Mouse (Mus musculus) lung, embryonic 16.5 days (tissue): ENCODE measurements around the gene Gm49337. TPM values are rescaled to one million over a fixed set of nuclear protein-coding genes. Genes with fewer than 3 reads are reported as not detected.

Experiments used
- ATAC-seq: fragments of 200-750 bp; cut with Nextera tagmentation; 2 replicates; pipeline ENCODE4 v1.8.0; 2017; ENCODE audit warnings: low read depth, mild to moderate bottlenecking, moderate library complexity
- H3K27ac ChIP-seq: fragments of 300-500 bp; sonication (generic); 2 replicates; pipeline ENCODE4 v1.5.1; 2014; ENCODE audit warnings: mild to moderate bottlenecking, control low read depth, low read length
- H3K27me3 ChIP-seq: fragments of 300-500 bp; sonication (generic); 2 replicates; pipeline ENCODE4 v1.6.1; 2014; ENCODE audit warnings: low read depth, low read length, mixed read lengths; ENCODE audit not compliant: control insufficient read depth, insufficient read depth
- H3K36me3 ChIP-seq: fragments of 300-500 bp; sonication (generic); 2 replicates; pipeline ENCODE4 v1.6.1; 2014; ENCODE audit warnings: low read length; ENCODE audit not compliant: control insufficient read depth, insufficient read depth
- H3K4me1 ChIP-seq: fragments of 300-500 bp; sonication (generic); replicated peaks from 2 replicates; pipeline ENCODE4 v1.6.1; 2014; ENCODE audit warnings: low read length, mixed read lengths; ENCODE audit not compliant: control insufficient read depth, insufficient read depth
- H3K4me2 ChIP-seq: fragments of 300-500 bp; sonication (generic); 2 replicates; pipeline ENCODE4 v1.6.1; 2014; ENCODE audit warnings: low read depth, low read length, control low read depth
- H3K4me3 ChIP-seq: fragments of 300-500 bp; sonication (generic); 2 replicates; pipeline ENCODE4 v1.5.1; 2014; ENCODE audit warnings: mild to moderate bottlenecking, low read length, control low read depth
- H3K9ac ChIP-seq: fragments of 300-500 bp; sonication (generic); 2 replicates; pipeline ENCODE4 v1.6.1; 2014; ENCODE audit warnings: low read length, control low read depth
- H3K9me3 ChIP-seq: fragments of 300-500 bp; sonication (generic); 2 replicates; pipeline ENCODE4 v1.6.1; 2016; ENCODE audit warnings: low read length; ENCODE audit not compliant: control insufficient read depth
- WGBS: fragments of 180-500 bp; shearing (Covaris S2); extraction: QIAGEN DNeasy Blood & Tissue Kit; methylation state at CpG from one replicate; pipeline ENCODE4 v1.1.7; 2014; 5-methylcytosine and 5-hydroxymethylcytosine counted together
- polyA plus RNA-seq: library from polyadenylated mRNA; unstranded; fragments of >200 nt; fragmentation: Nextera tagmentation; extraction: Ambion mirVana; gene quantifications from 2 replicates; pipeline ENCODE4 v1.2.1, GENCODE M21; 2015

The Gm49337 gene
- polyA plus RNA-seq, 1 experiment from 2014 or later = not detected

DNA sequence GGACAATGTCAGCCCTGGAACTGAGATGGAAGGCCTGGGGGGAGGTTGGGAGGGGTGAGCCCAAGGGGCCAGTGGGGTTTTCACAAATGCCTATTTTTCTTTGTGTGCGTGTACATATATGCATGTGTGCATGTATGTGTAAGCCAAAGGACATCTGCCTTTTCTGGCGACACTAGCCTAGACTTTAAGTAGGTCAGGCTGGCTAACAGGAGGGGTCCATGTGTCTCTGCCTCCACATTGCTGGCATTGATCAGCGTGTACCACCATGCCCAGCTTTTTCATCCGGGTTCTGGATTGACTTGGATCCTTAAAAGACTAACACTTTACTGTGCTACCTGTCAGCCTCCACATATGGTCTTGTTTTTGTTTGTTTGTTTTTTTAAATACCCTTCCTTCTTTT lies 568 bp downstream of the Gm49337 start:
- no peak overlapping the region for H3K4me2 ChIP-seq
- 74% methylated on average over 4 of the region's 4 CpGs for WGBS
- no peak overlapping the region for H3K27ac ChIP-seq
- ATAC-seq = no peak
- H3K9ac ChIP-seq = no peak overlapping the region
- no peaks in the 10 kb centered on the region for H3K9me3 ChIP-seq
- H3K36me3 ChIP-seq = no peaks in the 10 kb centered on the region
- peaks cover 33% of the 10 kb centered on the region for H3K4me1 ChIP-seq
- H3K27me3 ChIP-seq = no peaks in the 10 kb centered on the region
- H3K4me3 ChIP-seq = no peak overlapping the region

GRCm38 (mm10) chr4:116174466-116175116 lies 1.4 kb downstream of the Gm49337 start:
- Histone ChIP-seq H3K4me3 (no peak overlapping the region), H3K27ac (peak overlapping the region; percentile 33; the same call in 1 of the 2 replicates), H3K9ac (no peak overlapping the region), H3K4me2 (no peak overlapping the region), H3K36me3 (no peaks in the 10 kb centered on the region), H3K27me3 (no peaks in the 10 kb centered on the region), H3K4me1 (peaks cover 33% of the 10 kb centered on the region), H3K9me3 (no peaks in the 10 kb centered on the region)
- whole genome bisulfite sequencing = 29% methylated on average over 6 of the region's 6 CpGs
- ATAC-seq = no peak

- Histone ChIP-seq H3K4me3 (no peak overlapping the region), H3K9ac (no peak overlapping the region)
These were observed 2.0 kb downstream of the Gm49337 start for GRCm38 (mm10) chr4:116175136-116175535.

GRCm38 (mm10) chr4:116175711-116176542 lies 2.7 kb downstream of the Gm49337 start:
- Histone ChIP-seq H3K4me2 (peak overlapping the region; percentile 40), H3K9ac (peak overlapping the region; percentile 50), H3K4me3 (peak overlapping the region; percentile 23), H3K4me1 (peaks cover 33% of the 10 kb centered on the region), H3K27me3 (no peaks in the 10 kb centered on the region), H3K9me3 (no peaks in the 10 kb centered on the region), H3K27ac (peak overlapping the region; percentile 93), H3K36me3 (no peaks in the 10 kb centered on the region)
- no peak for ATAC-seq
- WGBS = 37% methylated on average over 7 of the region's 7 CpGs

More at GRCm38 (mm10) chr4:116175136-116175535, 2.0 kb downstream of the Gm49337 start:
- H3K9me3 ChIP-seq = no peaks in the 10 kb centered on the region
- H3K36me3 ChIP-seq = no peaks in the 10 kb centered on the region
- no peak for ATAC-seq
- H3K4me2 ChIP-seq = no peak overlapping the region
- H3K27ac ChIP-seq = peak overlapping the region; percentile 93
- peaks cover 33% of the 10 kb centered on the region for H3K4me1 ChIP-seq
- no peaks in the 10 kb centered on the region for H3K27me3 ChIP-seq

- peak overlapping the region; percentile 23 for H3K4me3 ChIP-seq
- peak overlapping the region; percentile 93 for H3K27ac ChIP-seq
- H3K9me3 ChIP-seq = no peaks in the 10 kb centered on the region
- H3K4me2 ChIP-seq = peak overlapping the region; percentile 40
- 8% methylated on average over 10 of the region's 10 CpGs for WGBS
- no peaks in the 10 kb centered on the region for H3K27me3 ChIP-seq
- H3K4me1 ChIP-seq = peaks cover 33% of the 10 kb centered on the region
- no peaks in the 10 kb centered on the region for H3K36me3 ChIP-seq
- peak; percentile 95 for ATAC-seq
- peak overlapping the region; percentile 50 for H3K9ac ChIP-seq
These were observed 3.4 kb downstream of the Gm49337 start for GRCm38 (mm10) chr4:116176543-116176988.

GRCm38 (mm10) chr4:116177140-116177539 lies 4.0 kb downstream of the Gm49337 start:
- H3K9ac ChIP-seq = peak overlapping the region; percentile 50
- peaks cover 33% of the 10 kb centered on the region for H3K4me1 ChIP-seq
- 23% methylated on average over 5 of the region's 5 CpGs for WGBS
- H3K27ac ChIP-seq = peak overlapping the region; percentile 93
- H3K9me3 ChIP-seq = no peaks in the 10 kb centered on the region
- no peaks in the 10 kb centered on the region for H3K27me3 ChIP-seq
- peak overlapping the region; percentile 40 for H3K4me2 ChIP-seq
- H3K4me3 ChIP-seq = peak overlapping the region; percentile 23; the same call in 1 of the 2 replicates
- peak; percentile 79 for ATAC-seq
- H3K36me3 ChIP-seq = no peaks in the 10 kb centered on the region

DNA sequence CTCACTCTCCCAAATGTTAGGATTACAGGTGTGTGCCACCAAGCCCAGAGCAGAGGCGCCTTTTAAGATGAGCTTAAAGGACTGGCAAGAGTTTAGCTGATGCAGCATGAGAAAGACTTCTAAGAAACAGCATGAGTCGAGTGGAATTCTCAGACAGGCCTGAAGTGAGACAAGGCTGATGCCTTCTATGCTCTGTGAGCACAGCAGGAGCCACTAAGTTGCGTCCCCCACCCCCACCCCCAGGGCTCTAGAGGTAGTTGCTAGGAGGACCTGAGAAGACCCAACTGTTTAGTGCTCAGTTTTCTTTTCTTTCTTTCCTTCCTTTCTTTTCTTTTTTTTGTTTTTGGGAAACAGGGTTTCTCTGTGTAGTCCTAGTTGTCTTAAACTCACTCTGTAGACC lies 8.9 kb downstream of the Gm49337 start:
- Histone ChIP-seq H3K9me3 (no peaks in the 10 kb centered on the region), H3K4me2 (no peak overlapping the region), H3K36me3 (no peaks in the 10 kb centered on the region), H3K27me3 (no peaks in the 10 kb centered on the region), H3K4me1 (peaks cover 10% of the 10 kb centered on the region), H3K9ac (no peak overlapping the region), H3K27ac (no peak overlapping the region), H3K4me3 (no peak overlapping the region)
- ATAC-seq = no peak
- WGBS = 45% methylated on average over 3 of the region's 3 CpGs

GRCm38 (mm10) chr4:116182745-116183144 lies 9.6 kb downstream of the Gm49337 start:
- Histone ChIP-seq H3K4me2 (peak overlapping the region; percentile 38), H3K9me3 (no peaks in the 10 kb centered on the region), H3K36me3 (no peaks in the 10 kb centered on the region), H3K4me1 (peaks cover 5% of the 10 kb centered on the region), H3K27ac (no peak overlapping the region), H3K9ac (peak overlapping the region; percentile 25; the same call in 1 of the 2 replicates), H3K4me3 (0 out of 2 replicates have a peak overlapping the region, but pooled peaks have one; percentile 4), H3K27me3 (no peaks in the 10 kb centered on the region)
- WGBS = 5% methylated on average over 12 of the region's 12 CpGs
- ATAC-seq = peak; percentile 60

DNA sequence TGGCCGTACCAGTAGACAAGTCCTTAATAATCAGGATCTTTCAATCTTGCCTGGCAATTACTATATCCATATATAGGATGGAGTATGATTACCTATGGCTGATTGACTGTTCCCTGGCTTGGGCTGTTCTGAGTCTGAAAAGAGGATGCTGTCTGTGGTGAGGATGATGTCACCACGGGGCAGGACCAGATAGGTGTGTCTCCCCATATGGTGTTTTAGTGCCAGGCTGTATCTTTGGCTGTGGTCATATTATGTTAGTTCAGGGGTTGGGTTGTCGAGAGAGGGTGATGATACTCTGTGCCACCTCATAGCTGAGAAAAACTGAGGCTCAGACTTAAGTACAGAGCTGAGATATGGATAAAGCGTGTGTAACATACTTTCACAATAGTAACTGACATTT lies 11.9 kb downstream of the Gm49337 start:
- Histone ChIP-seq H3K9me3 (no peaks in the 10 kb centered on the region), H3K4me3 (no peak overlapping the region), H3K27ac (no peak overlapping the region), H3K27me3 (no peaks in the 10 kb centered on the region), H3K36me3 (no peaks in the 10 kb centered on the region), H3K4me2 (no peak overlapping the region), H3K9ac (no peak overlapping the region), H3K4me1 (peaks cover 5% of the 10 kb centered on the region)
- no peak for ATAC-seq
- 80% methylated on average over 4 of the region's 4 CpGs for WGBS
